Mouse (Mus musculus): ENCODE measurements around the gene Rtf2.

DNA sequence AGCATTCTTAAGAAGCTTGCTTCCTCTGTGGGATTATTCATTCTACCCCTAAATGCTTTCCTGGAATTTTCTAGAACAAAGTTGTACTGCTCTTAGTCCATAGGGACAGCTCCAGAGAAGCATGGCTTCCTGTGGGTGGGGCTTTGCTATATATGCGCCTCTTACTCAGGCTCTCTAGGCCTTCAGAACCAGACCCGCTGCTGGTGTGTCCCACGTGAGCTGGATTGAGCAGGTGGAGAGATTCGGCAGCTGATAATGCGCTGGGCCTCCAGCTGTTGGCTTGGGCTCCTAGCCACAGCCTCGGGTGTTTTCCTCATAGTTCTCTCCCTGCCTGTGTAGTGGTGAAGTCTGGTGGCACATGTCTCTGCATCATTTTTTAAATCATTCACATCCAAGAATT is 10.3 kb downstream of the Rtf2 start:
- TF ChIP-seq CTCF (IDR thresholded peaks at IDR 0.05; ENCODE audit: low read depth, low read length) (no peak), POLR2A (IDR thresholded peaks at IDR 0.05; ENCODE audit: extremely low read depth, insufficient read depth, low read length) (no peak)
